Mouse (Mus musculus): ENCODE results near the gene Neurod4. TPM values are rescaled to one million over a fixed set of nuclear protein-coding genes. Genes with fewer than 3 reads are reported as not detected.
A peak's percentile ranks its signal among the peaks of the same experiment; 100 is the strongest.

The Neurod4 gene
- polyA plus RNA-seq, 1 experiment from 2014 or later, result 1.9 TPM

DNA sequence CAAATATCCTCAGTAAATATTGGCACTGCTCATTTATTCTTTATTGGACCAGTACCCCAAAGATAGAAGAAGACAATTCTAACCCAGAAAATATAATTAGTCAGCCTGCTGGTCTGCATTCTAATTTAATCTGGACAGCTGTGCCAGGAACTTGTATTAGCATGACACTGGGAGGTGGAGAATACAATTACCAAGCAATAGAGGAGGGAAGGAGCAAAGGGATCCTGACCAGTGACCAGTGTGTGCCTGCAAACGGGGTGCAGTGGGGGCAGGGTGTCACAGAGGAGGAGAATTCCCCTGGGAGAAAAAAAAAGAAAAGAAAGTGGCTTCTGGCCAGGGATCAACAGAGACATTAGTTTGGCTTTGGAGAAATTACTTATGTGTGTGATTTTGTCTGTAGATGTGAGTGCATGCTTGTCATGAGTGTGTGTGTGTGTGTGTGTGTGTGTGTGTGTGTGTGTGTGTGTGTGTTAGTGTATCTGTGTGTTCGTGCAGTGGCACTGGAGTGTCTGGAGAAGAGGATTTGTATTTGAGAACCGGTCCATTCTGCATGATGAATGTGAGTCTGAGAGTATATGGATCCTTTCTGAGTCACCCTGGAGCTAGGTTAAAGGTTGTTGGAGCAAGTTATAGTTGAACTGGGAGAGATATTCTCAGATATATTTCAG lies 13.8 kb upstream of the Neurod4 start:
- Histone ChIP-seq H3K4me1 (0 out of 2 replicates have a peak, but pooled peaks cover 4% of the 10 kb centered on the region), H3K4me3 (no peak overlapping the region), H3K27me3 (replicated peaks) (no peaks in the 10 kb centered on the region), H3K4me2 (no peak overlapping the region), H3K27ac (no peak overlapping the region), H3K36me3 (replicated peaks) (no peaks in the 10 kb centered on the region), H3K9ac (no peak overlapping the region), H3K9me3 (no peaks in the 10 kb centered on the region)
- ATAC-seq (replicated peaks), result peak; percentile 67
- 5% methylated on average over 3 of the region's 3 CpGs for WGBS

DNA sequence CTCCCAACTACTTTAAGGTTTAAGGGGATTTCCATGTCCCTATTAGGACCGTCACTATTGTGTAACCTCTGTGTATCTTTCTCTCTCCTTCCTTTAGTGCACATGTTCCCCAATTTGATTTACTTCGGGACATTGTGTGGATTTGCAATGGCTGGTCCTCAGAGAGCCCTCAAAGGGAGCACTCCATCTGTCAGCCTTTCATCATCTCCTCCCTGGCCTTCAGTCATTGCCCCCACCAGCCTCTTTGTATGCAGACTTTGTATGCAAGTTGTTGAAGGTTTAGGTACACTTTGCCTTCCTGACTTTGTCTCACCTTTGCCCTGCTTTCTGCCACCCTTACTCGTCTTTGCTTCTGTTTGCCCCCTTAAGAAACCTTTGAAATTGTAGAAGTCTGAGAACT lies 8.0 kb upstream of the Neurod4 start:
- no peak overlapping the region for H3K9ac ChIP-seq
- ATAC-seq (replicated peaks), result no peak
- no peaks in the 10 kb centered on the region for H3K9me3 ChIP-seq
- no peaks in the 10 kb centered on the region for H3K36me3 ChIP-seq (replicated peaks)
- H3K27ac ChIP-seq, result no peak overlapping the region
- H3K27me3 ChIP-seq (replicated peaks), result no peaks in the 10 kb centered on the region
- H3K4me2 ChIP-seq, result no peak overlapping the region
- H3K4me1 ChIP-seq, result no peaks in the 10 kb centered on the region
- no peak overlapping the region for H3K4me3 ChIP-seq
- 33% methylated on average over 3 of the region's 3 CpGs for WGBS

DNA sequence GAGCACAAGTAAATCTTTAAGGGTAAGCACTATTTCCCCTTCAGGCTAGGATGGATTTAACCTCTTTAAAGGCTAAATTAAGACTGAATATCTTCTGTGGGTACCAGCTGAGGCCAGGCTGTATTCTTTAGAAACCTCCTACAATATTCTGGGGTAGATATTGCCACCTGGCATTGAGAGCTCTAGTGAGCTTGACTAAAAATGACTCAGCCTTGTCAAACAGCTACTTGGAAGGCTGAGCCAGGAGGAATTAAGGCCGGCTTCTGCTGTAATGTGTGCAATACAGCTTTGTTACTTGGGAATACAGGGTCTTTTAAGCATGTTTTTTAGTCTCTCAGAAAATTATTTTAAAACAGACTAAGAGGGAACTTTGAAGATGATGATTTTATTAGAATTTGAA lies 7.2 kb upstream of the Neurod4 start:
- H3K9ac ChIP-seq, result no peak overlapping the region
- no peaks in the 10 kb centered on the region for H3K4me1 ChIP-seq
- no peaks in the 10 kb centered on the region for H3K36me3 ChIP-seq (replicated peaks)
- 41% methylated on average over 1 of the region's 1 CpGs for WGBS
- no peaks in the 10 kb centered on the region for H3K9me3 ChIP-seq
- ATAC-seq (replicated peaks), result no peak
- no peak overlapping the region for H3K27ac ChIP-seq
- H3K27me3 ChIP-seq (replicated peaks), result no peaks in the 10 kb centered on the region
- no peak overlapping the region for H3K4me2 ChIP-seq
- H3K4me3 ChIP-seq, result no peak overlapping the region

DNA sequence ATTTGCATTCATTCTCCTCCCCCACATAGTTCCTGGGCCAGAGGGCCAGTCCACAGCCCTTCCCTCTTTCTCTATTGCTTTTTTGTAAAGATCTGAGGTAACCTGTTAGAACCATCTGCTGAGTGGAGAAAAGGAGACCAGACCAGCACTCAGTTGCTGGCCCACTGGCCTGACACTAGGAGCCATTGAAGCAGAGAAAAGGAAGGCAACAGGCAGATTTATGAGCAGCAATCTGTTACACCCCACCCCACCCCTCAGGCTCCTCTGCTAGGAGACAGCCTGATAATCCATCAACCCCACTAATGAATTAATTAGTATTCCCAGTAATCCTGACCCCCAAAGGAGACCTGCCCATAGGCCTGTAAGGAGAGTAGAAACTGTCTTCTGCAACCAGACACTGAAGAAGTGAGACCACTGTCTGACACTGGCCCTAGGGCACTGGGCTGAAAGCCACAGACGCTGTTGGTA lies 2.0 kb upstream of the Neurod4 start:
- Histone ChIP-seq H3K36me3 (replicated peaks) (no peaks in the 10 kb centered on the region), H3K4me3 (no peak overlapping the region), H3K9me3 (no peaks in the 10 kb centered on the region), H3K27ac (no peak overlapping the region), H3K27me3 (replicated peaks) (no peaks in the 10 kb centered on the region), H3K9ac (no peak overlapping the region), H3K4me1 (no peaks in the 10 kb centered on the region), H3K4me2 (no peak overlapping the region)
- WGBS, result 5% methylated on average over 1 of the region's 1 CpGs
- ATAC-seq (replicated peaks), result peak; percentile 67

DNA sequence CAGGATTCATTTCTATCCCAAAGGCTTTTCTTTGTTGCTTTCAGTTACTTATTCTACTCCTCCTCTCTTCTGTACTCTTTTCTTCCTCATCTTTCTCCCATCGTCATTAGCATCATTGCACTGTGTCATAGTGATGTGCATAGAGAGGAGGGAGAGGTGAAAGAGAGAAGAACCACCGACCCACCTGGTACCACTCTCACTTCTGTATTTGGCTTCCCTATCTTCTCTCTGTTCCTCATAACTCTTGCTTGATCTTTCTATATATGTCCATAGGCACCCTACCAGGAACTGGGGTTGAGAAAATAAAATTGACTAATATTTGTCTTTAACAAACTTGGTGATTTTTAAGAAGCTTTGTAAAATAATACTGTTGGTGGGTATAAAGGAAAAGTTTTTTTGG lies 3.5 kb downstream of the Neurod4 start:
- Histone ChIP-seq H3K27me3 (replicated peaks) (no peaks in the 10 kb centered on the region), H3K4me3 (no peak overlapping the region), H3K9ac (no peak overlapping the region), H3K9me3 (no peaks in the 10 kb centered on the region), H3K36me3 (replicated peaks) (no peaks in the 10 kb centered on the region), H3K4me1 (no peaks in the 10 kb centered on the region), H3K4me2 (no peak overlapping the region), H3K27ac (no peak overlapping the region)
- 65% methylated on average over 2 of the region's 2 CpGs for WGBS
- no peak for ATAC-seq (replicated peaks)

DNA sequence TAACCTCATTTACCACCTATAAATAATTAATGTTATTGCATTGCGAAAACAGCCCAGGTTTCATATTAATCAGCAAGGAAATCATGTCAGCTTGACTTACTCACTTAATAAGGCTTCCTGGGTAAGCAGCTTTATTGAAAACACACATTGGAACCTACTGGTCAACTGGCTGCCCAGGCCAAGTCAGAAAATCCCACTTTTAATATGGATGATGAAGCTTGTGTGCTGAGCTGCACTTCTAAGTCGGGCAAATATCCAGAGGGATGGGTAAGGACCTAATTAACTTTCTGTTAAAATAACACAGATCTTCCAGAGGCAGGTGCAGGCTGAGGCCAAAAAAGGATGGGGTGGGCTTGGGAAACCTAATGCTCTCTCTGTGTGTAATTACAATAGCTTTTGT lies 4.3 kb downstream of the Neurod4 start:
- Histone ChIP-seq H3K4me1 (no peaks in the 10 kb centered on the region), H3K9me3 (no peaks in the 10 kb centered on the region), H3K4me2 (no peak overlapping the region), H3K27ac (no peak overlapping the region), H3K4me3 (no peak overlapping the region), H3K36me3 (replicated peaks) (no peaks in the 10 kb centered on the region), H3K9ac (no peak overlapping the region), H3K27me3 (replicated peaks) (no peaks in the 10 kb centered on the region)
- 35% methylated on average over 2 of the region's 2 CpGs for WGBS
- ATAC-seq (replicated peaks), result no peak; the same call in 1 of the 2 replicates

DNA sequence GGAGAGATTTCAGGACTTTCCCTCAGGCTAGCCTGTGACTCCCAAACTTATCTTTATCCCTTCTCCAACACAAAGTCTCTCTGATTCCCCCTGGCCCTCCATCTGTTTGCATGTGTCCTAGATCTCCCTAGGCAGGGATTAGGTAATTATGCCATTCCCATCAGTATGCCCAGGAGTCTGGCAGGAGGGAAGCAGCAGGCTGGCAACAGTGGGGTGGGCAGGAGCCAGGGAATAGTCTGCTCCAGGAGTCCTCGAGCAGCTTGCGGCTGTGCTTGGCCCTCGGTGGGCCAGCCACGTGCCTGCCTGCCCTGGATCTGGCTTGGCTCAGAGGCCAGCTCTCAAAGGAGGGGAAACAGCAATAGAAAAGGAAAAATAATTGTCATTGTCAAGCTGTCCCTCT lies 16.8 kb downstream of the Neurod4 start:
- ATAC-seq (replicated peaks), result peak; percentile 85
- H3K36me3 ChIP-seq (replicated peaks), result no peaks in the 10 kb centered on the region
- H3K27me3 ChIP-seq (replicated peaks), result no peaks in the 10 kb centered on the region
- H3K4me1 ChIP-seq, result peaks cover 7% of the 10 kb centered on the region; the same call in 1 of the 2 replicates
- 28% methylated on average over 4 of the region's 4 CpGs for WGBS
- H3K27ac ChIP-seq, result no peak overlapping the region
- no peak overlapping the region for H3K4me3 ChIP-seq
- H3K4me2 ChIP-seq, result no peak overlapping the region
- no peak overlapping the region for H3K9ac ChIP-seq
- H3K9me3 ChIP-seq, result no peaks in the 10 kb centered on the region

DNA sequence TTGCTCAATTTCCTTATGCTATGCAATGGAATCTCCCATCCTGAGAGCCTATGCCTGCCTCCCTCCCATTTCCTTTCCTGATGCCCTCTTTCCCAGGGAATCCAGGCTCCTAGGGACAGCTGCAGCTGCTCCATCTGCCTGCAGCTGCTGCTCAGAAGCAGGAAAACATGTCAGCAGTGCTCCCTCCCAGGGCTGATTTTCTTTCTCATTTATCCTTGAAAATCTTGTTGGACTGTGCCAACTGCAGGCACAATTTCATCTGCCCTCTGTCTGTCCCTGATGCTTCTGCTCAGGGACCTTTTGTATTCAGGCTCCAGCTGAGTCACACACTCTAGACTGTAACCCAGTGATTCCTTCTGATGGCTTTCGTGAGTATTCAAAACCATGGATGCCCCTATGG lies 20.6 kb downstream of the Neurod4 start:
- ATAC-seq (replicated peaks), result peak; percentile 37; the same call in 1 of the 2 replicates
- no peaks in the 10 kb centered on the region for H3K36me3 ChIP-seq (replicated peaks)
- 63% methylated on average over 1 of the region's 1 CpGs for WGBS
- H3K4me1 ChIP-seq, result peaks cover 7% of the 10 kb centered on the region; the same call in 1 of the 2 replicates
- 0 out of 2 replicates have a peak overlapping the region, but pooled peaks have one; percentile 3 for H3K27ac ChIP-seq
- no peaks in the 10 kb centered on the region for H3K9me3 ChIP-seq
- H3K9ac ChIP-seq, result no peak overlapping the region
- no peak overlapping the region for H3K4me3 ChIP-seq
- H3K4me2 ChIP-seq, result no peak overlapping the region
- H3K27me3 ChIP-seq (replicated peaks), result no peaks in the 10 kb centered on the region

DNA sequence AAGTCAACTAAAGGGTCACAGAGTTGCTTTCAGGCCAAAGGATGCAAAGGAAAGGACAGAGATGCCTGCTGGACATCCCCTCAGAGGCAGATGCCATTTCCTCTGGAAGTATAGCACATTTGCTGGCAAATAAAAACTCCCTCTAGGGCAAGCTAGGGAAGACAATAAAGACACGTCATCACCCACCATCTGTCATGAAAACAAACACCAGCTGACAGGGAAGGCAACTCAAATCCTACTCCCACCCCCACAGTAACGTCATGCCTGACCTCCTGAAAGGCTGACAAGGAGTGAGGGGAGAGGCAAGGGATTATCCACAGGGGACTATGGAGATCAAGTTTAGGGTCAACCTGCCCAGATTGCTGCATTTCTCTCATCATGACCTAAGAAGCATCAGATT lies 35.8 kb downstream of the Neurod4 start:
- ATAC-seq (replicated peaks), result no peak
- Histone ChIP-seq H3K4me3 (no peak overlapping the region), H3K9me3 (no peaks in the 10 kb centered on the region), H3K27ac (no peak overlapping the region), H3K27me3 (replicated peaks) (no peaks in the 10 kb centered on the region), H3K4me1 (no peaks in the 10 kb centered on the region), H3K9ac (no peak overlapping the region), H3K36me3 (replicated peaks) (no peaks in the 10 kb centered on the region), H3K4me2 (no peak overlapping the region)
- WGBS, result 5% methylated on average over 2 of the region's 2 CpGs

DNA sequence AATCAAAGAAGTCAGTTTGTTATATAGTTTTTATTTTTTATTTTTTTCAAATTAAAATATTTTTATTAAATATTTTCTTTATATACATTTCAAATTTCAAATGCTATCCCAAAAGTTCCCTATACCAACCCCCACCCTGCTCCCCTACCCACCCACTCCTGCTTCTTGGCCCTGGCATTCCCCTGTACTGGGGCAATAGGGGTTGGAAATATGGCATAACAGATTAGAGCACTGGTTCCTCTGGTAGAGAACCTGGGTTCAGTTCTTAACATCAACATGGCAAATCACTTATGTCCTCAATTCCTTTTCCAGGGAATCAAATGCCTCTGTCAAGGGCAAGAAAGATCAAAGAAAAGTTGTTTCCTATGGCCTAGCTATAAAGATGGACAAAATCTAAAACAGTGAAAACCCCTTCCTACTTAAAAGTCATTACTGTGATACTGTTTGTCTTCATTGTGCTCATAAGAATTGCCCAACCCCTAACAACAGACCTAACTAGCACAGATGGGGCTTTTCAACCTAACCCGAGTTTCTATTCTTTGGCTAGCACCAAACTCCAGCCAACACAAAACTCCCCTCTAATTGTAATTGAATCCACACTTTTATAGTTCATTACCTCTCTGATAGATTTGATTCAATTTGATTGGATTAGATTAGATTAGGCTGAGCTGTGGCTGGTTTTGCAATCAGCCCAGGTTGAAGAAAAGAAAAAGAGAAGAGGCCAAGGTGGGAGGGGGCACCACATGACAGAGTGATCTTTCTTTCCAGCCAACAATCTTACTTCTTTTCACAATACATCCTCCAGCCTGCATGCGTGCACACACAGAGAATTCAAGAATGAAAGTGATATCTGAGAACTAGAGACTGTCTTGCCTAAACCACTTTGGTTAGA lies 41.5 kb downstream of the Neurod4 start:
- no peaks in the 10 kb centered on the region for H3K9me3 ChIP-seq
- no peaks in the 10 kb centered on the region for H3K4me1 ChIP-seq
- no peak overlapping the region for H3K4me3 ChIP-seq
- no peaks in the 10 kb centered on the region for H3K27me3 ChIP-seq (replicated peaks)
- 29% methylated on average over 2 of the region's 2 CpGs for WGBS
- H3K27ac ChIP-seq, result no peak overlapping the region
- H3K9ac ChIP-seq, result no peak overlapping the region
- H3K36me3 ChIP-seq (replicated peaks), result no peaks in the 10 kb centered on the region
- ATAC-seq (replicated peaks), result no peak
- H3K4me2 ChIP-seq, result no peak overlapping the region

DNA sequence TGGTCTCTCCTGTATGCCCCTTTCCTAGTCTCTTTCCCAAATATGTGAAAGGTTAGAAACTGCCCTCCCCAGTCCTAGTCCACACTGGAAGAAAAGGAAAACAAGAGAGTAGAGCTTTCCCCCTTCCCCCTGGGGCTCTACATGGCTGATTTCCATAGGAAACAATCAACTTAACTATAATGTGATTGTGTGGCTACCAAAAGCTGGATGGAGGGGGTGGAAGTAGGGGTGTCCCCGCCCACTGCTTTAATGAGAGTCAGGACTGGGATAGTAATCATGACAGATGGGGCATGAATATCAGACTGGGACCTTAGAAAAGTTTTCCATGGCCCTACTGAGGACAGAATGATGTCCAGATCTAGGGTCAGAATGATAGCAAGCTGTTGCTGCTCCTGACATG lies 45.5 kb downstream of the Neurod4 start:
- Histone ChIP-seq H3K36me3 (replicated peaks) (no peaks in the 10 kb centered on the region), H3K4me1 (no peaks in the 10 kb centered on the region), H3K9me3 (no peaks in the 10 kb centered on the region), H3K27ac (no peak overlapping the region), H3K4me2 (no peak overlapping the region), H3K4me3 (no peak overlapping the region), H3K9ac (no peak overlapping the region), H3K27me3 (replicated peaks) (no peaks in the 10 kb centered on the region)
- no peak for ATAC-seq (replicated peaks)
- 26% methylated on average over 1 of the region's 1 CpGs for WGBS

DNA sequence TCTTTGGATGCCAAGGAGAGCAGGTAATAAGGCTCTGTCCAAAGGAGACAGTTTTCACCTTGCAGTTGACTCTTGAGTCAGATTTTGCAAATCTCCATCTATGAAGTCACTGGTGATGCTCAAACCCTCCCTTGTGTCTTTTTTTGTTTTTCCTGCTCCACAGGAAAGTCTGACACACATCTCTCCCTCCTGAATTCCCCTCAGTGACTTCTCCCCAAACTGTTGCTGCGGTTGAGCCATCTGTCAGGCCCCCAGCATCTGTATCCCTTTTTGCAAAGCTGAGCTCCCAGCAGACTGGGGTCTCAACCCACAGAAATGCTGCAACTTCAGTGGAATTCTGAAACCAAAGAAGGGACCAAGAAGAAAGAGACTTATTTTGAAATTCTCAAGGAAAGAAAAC lies 47.9 kb downstream of the Neurod4 start:
- Histone ChIP-seq H3K4me1 (no peaks in the 10 kb centered on the region), H3K9me3 (no peaks in the 10 kb centered on the region), H3K27me3 (replicated peaks) (no peaks in the 10 kb centered on the region), H3K9ac (no peak overlapping the region), H3K36me3 (replicated peaks) (no peaks in the 10 kb centered on the region), H3K4me3 (no peak overlapping the region), H3K4me2 (no peak overlapping the region), H3K27ac (no peak overlapping the region)
- 63% methylated on average over 1 of the region's 1 CpGs for WGBS
- no peak for ATAC-seq (replicated peaks)
